Mouse (Mus musculus) forebrain, postnatal 0 days (tissue): ENCODE data around the gene Wnt7b. TPM values are rescaled to one million over a fixed set of nuclear protein-coding genes. Genes with fewer than 3 reads are reported as not detected.

Experiments used
- ATAC-seq: fragments of 200-750 bp; cut with Nextera tagmentation; 2 replicates; pipeline ENCODE4 v1.8.0; 2017; ENCODE audit warnings: mild to moderate bottlenecking, moderate library complexity
- DNase-seq: peaks from one replicate; pipeline ENCODE4 v3.0.0-alpha.2; 2015
- H3K27ac ChIP-seq: fragments of 300-500 bp; sonication (generic); 2 replicates; pipeline ENCODE4 v1.5.1; 2014; ENCODE audit warnings: low read depth, mild to moderate bottlenecking, antibody characterized with exemption, low read length, moderate library complexity, mixed read lengths
- H3K27me3 ChIP-seq: fragments of 300-500 bp; sonication (generic); 2 replicates; pipeline ENCODE4 v1.6.1; 2014; ENCODE audit warnings: mild to moderate bottlenecking, low read length, mixed read lengths; ENCODE audit not compliant: insufficient read depth
- H3K36me3 ChIP-seq: fragments of 300-500 bp; sonication (generic); 2 replicates; pipeline ENCODE4 v1.6.1; 2014; ENCODE audit warnings: mild to moderate bottlenecking, moderate library complexity; ENCODE audit not compliant: insufficient read depth
- H3K4me1 ChIP-seq: fragments of 300-500 bp; sonication (generic); 2 replicates; pipeline ENCODE4 v1.6.1; 2014; ENCODE audit warnings: antibody characterized with exemption; ENCODE audit not compliant: insufficient read depth
- H3K4me2 ChIP-seq: fragments of 300-500 bp; sonication (generic); 2 replicates; pipeline ENCODE4 v1.6.1; 2014; ENCODE audit warnings: low read depth, mild to moderate bottlenecking, moderate library complexity
- H3K4me3 ChIP-seq: fragments of 300-500 bp; sonication (generic); 2 replicates; pipeline ENCODE4 v1.5.1; 2014; ENCODE audit warnings: low read depth, low read length, mixed read lengths
- H3K9ac ChIP-seq: fragments of 300-500 bp; sonication (generic); 2 replicates; pipeline ENCODE4 v1.6.1; 2014; ENCODE audit warnings: mild to moderate bottlenecking
- H3K9me3 ChIP-seq: fragments of 300-500 bp; sonication (generic); 2 replicates; pipeline ENCODE4 v1.6.1; 2016; ENCODE audit warnings: low read length
- CTCF ChIP-seq: sonication (generic); IDR thresholded peaks from 2 replicates; pipeline ENCODE4 v1.5.1; 2016; ENCODE audit warnings: antibody characterized with exemption, control low read depth, low read depth
- WGBS: fragments of 180-500 bp; shearing (Covaris S2); extraction: QIAGEN DNeasy Blood & Tissue Kit; methylation state at CpG from one replicate; pipeline ENCODE4 v1.1.7; 2014; 5-methylcytosine and 5-hydroxymethylcytosine counted together
- polyA plus RNA-seq: library from polyadenylated mRNA; unstranded; fragments of >200 nt; fragmentation: Nextera tagmentation; extraction: Ambion mirVana; gene quantifications from 2 replicates; pipeline ENCODE4 v1.2.1, GENCODE M21; 2015
- total RNA-seq: library from RNA; depleted of rRNA; stranded (reverse); fragments of >200 nt; gene quantifications from 2 replicates; pipeline ENCODE4 v1.2.3, GENCODE M21; 2014

The Wnt7b gene
- total and polyA plus RNA-seq, 2 experiments from 2014 or later: 54.0 to 59.3 TPM

DNA sequence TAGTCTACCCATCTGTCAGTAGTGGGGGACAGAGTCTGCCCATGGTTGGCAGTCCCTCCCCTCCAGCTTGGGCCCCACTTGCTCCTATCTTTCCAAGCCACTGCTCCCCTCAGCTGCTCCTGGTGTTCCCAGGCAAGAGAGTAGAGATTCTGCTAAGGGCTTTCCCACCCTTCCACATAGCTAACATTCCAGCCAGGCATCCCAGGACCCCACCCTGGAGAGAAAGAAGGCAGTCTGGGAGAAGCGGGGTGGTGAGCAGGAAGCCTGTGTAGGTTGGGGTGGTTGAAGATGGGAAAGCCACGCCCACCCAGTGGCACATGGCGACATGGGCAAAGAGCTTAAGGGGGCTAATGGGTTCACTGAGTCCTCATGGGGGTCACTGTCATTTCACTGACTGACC, 13.9 kb downstream of the Wnt7b start:
- 0 out of 2 replicates have a peak, but pooled peaks cover 2% of the 10 kb centered on the region for H3K4me1 ChIP-seq
- H3K9me3 ChIP-seq: no peaks in the 10 kb centered on the region
- no peak overlapping the region for H3K4me3 ChIP-seq
- no peaks in the 10 kb centered on the region for H3K27me3 ChIP-seq
- TF ChIP-seq CTCF: no peak
- WGBS: 85% methylated on average over 3 of the region's 3 CpGs
- no peak overlapping the region for H3K9ac ChIP-seq
- DNase-seq (no peak), ATAC-seq (no peak)
- H3K36me3 ChIP-seq: no peaks in the 10 kb centered on the region
- no peak overlapping the region for H3K27ac ChIP-seq
- H3K4me2 ChIP-seq: no peak overlapping the region

DNA sequence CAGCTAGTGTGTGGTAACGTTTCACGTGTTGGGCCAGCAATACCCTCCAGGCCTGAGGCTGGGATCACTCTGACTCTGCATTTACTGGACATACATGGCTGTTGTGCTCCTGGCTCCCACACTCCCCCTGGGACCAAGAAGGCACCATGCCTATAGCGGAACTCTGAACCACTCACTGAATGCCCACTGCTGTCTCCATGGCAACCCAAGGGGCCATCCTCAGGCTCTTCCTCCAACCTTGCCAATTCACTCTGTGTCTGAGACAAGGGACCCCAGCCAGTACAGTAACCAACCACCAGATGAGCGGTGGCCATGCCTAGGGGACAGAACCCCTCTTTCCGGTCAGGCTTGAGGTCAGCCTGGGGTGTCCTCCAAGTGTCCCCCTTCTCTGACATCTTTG, 17.3 kb downstream of the Wnt7b start:
- 0 out of 2 replicates have a peak, but pooled peaks cover 6% of the 10 kb centered on the region for H3K9me3 ChIP-seq
- TF ChIP-seq CTCF: no peak
- H3K27me3 ChIP-seq: no peaks in the 10 kb centered on the region
- no peak overlapping the region for H3K27ac ChIP-seq
- H3K9ac ChIP-seq: no peak overlapping the region
- ATAC-seq: peak; percentile 38; the same call in 1 of the 2 replicates
- no peak overlapping the region for H3K4me2 ChIP-seq
- 76% methylated on average over 5 of the region's 5 CpGs for WGBS
- H3K4me3 ChIP-seq: no peak overlapping the region
- DNase-seq: no peak
- H3K36me3 ChIP-seq: no peaks in the 10 kb centered on the region
- 0 out of 2 replicates have a peak, but pooled peaks cover under 1% of the 10 kb centered on the region for H3K4me1 ChIP-seq

DNA sequence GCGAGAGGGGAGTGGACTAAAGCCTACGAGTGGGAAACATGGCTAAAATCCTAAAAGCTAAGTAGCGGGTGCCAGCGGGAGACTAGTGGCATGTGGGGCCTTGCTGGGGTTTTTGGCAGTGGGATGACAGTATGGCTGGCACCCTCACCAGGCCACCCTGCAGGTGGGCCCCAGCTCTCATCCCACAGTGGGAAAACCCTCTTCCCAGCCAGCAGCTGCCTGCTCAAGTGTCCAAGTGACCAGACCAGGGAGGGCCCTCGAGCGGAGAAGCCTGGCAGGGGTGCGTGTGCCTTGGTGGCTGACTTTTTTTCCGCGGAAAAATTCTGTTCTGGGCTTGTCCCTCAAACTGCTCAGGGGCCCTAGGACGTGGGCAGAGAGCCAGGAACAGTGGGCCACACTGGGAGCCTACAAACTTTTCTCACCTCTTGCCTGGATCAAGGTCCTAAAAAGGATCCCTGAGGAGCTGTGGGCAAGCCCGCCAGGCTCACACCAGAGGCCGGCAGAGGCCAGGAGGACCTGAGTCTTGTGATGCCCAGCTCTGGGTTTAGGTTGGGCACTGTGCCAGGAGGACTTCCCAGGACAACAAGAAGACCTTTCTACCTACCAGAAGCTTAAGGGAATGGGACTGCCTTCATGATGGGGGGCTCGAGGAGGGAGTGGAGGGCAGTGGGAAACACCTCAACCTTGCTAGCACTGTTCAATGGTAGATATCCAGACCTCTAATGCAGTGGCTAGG, 18.1 kb downstream of the Wnt7b start:
- 61% methylated on average over 13 of the region's 13 CpGs for WGBS
- H3K36me3 ChIP-seq: no peaks in the 10 kb centered on the region
- H3K9ac ChIP-seq: no peak overlapping the region
- ATAC-seq: no peak
- no peak overlapping the region for H3K27ac ChIP-seq
- H3K4me3 ChIP-seq: no peak overlapping the region
- no peaks in the 10 kb centered on the region for H3K4me1 ChIP-seq
- H3K4me2 ChIP-seq: no peak overlapping the region
- no peaks in the 10 kb centered on the region for H3K27me3 ChIP-seq
- DNase-seq: no peak
- TF ChIP-seq CTCF: no peak
- 0 out of 2 replicates have a peak, but pooled peaks cover 6% of the 10 kb centered on the region for H3K9me3 ChIP-seq

DNA sequence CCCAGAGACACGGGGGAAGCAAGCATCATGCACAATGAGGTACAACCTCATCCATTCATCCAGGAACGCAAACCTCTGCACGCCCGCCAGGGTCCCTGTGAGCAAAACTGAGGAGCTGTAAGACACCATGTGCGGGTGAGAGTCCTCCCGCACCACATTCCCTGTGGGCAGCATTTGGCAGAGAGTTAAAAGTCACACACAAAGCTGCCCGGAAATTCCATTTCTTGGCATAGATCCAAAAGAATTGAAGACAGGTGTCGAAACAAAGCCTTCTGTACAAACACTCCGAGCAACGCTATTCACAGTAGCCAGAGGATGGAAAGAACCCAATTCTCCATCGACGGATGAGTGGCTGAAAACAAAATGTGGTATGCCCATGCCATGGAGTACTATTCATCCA, 20.3 kb downstream of the Wnt7b start:
- Histone ChIP-seq H3K9ac (no peak overlapping the region), H3K27ac (no peak overlapping the region), H3K36me3 (no peaks in the 10 kb centered on the region), H3K9me3 (0 out of 2 replicates have a peak, but pooled peaks cover 6% of the 10 kb centered on the region), H3K4me3 (no peak overlapping the region), H3K27me3 (no peaks in the 10 kb centered on the region), H3K4me1 (no peaks in the 10 kb centered on the region), H3K4me2 (no peak overlapping the region)
- ATAC-seq (no peak), DNase-seq (no peak)
- 44% methylated on average over 12 of the region's 12 CpGs for WGBS
- no peak for TF ChIP-seq CTCF

DNA sequence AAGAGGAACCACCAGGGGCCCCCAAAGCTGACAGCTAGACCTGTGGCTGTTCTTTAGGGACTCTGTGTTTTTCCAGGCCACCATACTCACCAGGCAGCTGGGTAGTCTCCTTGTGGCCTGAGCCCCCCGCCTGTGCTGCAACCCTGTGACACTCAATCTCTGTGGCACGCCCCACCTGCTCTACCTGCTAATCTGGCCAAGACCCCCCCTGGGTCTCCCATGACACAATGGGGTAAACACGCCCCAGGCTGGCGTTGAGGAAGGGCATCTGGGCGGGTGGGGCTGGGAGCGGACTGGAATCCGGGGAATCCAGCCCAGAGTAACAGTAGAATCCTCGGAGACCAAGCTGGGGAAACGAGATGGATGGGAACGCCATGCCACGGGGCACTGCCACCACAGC, 21.4 kb downstream of the Wnt7b start:
- no peak overlapping the region for H3K27ac ChIP-seq

DNA sequence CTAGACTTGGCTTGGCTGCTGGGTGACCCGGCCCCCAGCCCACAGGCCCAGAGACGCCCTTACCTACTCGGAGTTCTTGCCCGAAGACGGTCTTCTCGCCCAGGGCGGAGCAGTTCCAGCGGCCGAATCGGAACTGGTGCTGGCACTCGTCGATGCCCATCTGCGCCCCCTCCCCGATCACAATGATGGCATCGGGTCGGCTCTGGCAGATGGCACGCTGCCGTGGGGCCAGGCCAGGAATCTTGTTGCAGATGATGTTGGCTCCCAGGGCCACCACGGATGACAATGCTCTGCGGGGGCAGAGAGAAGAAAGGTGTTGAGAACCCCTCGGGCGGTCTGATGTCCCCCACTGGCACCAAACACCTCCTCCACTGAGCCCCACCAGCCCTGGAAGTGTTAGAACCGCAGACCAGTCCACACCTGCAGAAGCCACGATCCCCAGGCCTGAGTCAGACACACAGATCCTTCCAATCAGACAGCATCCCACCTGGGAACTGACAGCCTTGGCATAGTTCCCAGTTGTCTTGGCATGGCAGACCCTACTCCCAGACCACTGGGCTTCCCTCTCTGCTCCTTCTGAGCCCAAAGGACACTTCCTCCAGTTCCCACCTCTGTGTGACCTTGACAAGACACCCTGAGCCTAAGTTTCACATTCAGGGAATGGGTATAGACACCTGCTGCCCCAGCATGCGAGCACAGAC, 23.3 kb downstream of the Wnt7b start:
- Histone ChIP-seq H3K4me2 (no peak overlapping the region), H3K27ac (no peak overlapping the region), H3K9ac (no peak overlapping the region), H3K9me3 (0 out of 2 replicates have a peak, but pooled peaks cover 6% of the 10 kb centered on the region), H3K4me1 (no peaks in the 10 kb centered on the region), H3K27me3 (no peaks in the 10 kb centered on the region), H3K4me3 (no peak overlapping the region), H3K36me3 (no peaks in the 10 kb centered on the region)
- DNase-seq (no peak), ATAC-seq (no peak)
- no peak for TF ChIP-seq CTCF
- WGBS: 78% methylated on average over 25 of the region's 25 CpGs

More for the DNA sequence above, 21.4 kb downstream of the Wnt7b start:
- H3K9me3 ChIP-seq: 0 out of 2 replicates have a peak, but pooled peaks cover 6% of the 10 kb centered on the region
- no peak for DNase-seq
- H3K27me3 ChIP-seq: no peaks in the 10 kb centered on the region
- H3K4me2 ChIP-seq: no peak overlapping the region
- TF ChIP-seq CTCF: no peak
- no peaks in the 10 kb centered on the region for H3K4me1 ChIP-seq
- no peak overlapping the region for H3K9ac ChIP-seq
- H3K4me3 ChIP-seq: no peak overlapping the region
- WGBS: 71% methylated on average over 11 of the region's 11 CpGs
- no peaks in the 10 kb centered on the region for H3K36me3 ChIP-seq
- ATAC-seq: no peak

DNA sequence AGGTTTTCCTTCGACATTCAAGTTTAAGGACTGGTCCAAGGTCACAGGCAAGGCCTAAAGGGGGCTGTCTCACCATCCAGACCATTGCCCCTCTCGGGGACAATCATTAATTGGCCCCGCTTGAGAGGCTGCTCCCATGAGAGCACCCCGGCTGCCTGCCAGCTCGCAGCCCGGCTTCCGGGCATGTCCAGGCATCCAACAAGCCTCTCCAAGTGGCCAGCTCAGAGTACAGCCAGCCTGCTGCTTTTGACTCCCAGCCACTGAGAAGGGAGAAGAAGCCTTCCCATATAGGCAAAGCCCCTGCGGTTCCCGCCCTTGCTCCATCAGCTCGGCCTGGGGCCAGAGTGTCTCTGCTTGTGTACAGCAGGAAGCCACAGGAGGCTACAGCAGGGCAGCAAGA, 26.5 kb downstream of the Wnt7b start:
- Histone ChIP-seq H3K27me3 (no peaks in the 10 kb centered on the region), H3K36me3 (no peaks in the 10 kb centered on the region), H3K4me2 (no peak overlapping the region), H3K4me3 (no peak overlapping the region), H3K9ac (no peak overlapping the region), H3K9me3 (no peaks in the 10 kb centered on the region), H3K4me1 (no peaks in the 10 kb centered on the region), H3K27ac (no peak overlapping the region)
- WGBS: 59% methylated on average over 10 of the region's 10 CpGs
- DNase-seq: no peak
- ATAC-seq: peak; percentile 64
- TF ChIP-seq CTCF: no peak
